Mouse (Mus musculus) bone marrow macrophage, adult 2 months (primary cell): ENCODE measurements around the gene Filip1.

Source experiments
- CTCF ChIP-seq: IDR thresholded peaks from 2 replicates; pipeline ENCODE4 v1.5.1; 2012; ENCODE audit warnings: low read depth, mild to moderate bottlenecking, low read length, moderate library complexity
- POLR2A ChIP-seq: IDR thresholded peaks from 2 replicates; pipeline ENCODE4 v1.6.1; 2012; ENCODE audit warnings: mild to moderate bottlenecking, low read depth, low read length, borderline replicate concordance

- no peak for TF ChIP-seq POLR2A
- no peak for TF ChIP-seq CTCF
Measured at GRCm38 (mm10) chr9:79810534-79810933, 202.1 kb downstream of the Filip1 start.
